Mouse (Mus musculus) kidney, adult 2 months (tissue): ENCODE measurements around the gene Mettl26.

ENCODE experiments used
- CTCF ChIP-seq: fragments of 200-500 bp; conservative IDR thresholded peaks from 2 replicates; pipeline ENCODE4 v1.5.1; 2011; ENCODE audit warnings: low read depth, mild to moderate bottlenecking, control low read depth, low read length, moderate library complexity, mixed read lengths; ENCODE audit not compliant: insufficient read depth, insufficient read length
- POLR2A ChIP-seq: fragments of 200-500 bp; IDR thresholded peaks from one replicate; pipeline ENCODE4 v1.6.1; 2011; ENCODE audit warnings: low read depth, low read length, control low read depth

GRCm38 (mm10) chr17:25913877-25914275 is 39.0 kb downstream of the Mettl26 start:
- TF ChIP-seq POLR2A: no peak
- TF ChIP-seq CTCF: no peak
